Mouse (Mus musculus): ENCODE measurements around the gene Trmt61a.

Gene Trmt61a

DNA sequence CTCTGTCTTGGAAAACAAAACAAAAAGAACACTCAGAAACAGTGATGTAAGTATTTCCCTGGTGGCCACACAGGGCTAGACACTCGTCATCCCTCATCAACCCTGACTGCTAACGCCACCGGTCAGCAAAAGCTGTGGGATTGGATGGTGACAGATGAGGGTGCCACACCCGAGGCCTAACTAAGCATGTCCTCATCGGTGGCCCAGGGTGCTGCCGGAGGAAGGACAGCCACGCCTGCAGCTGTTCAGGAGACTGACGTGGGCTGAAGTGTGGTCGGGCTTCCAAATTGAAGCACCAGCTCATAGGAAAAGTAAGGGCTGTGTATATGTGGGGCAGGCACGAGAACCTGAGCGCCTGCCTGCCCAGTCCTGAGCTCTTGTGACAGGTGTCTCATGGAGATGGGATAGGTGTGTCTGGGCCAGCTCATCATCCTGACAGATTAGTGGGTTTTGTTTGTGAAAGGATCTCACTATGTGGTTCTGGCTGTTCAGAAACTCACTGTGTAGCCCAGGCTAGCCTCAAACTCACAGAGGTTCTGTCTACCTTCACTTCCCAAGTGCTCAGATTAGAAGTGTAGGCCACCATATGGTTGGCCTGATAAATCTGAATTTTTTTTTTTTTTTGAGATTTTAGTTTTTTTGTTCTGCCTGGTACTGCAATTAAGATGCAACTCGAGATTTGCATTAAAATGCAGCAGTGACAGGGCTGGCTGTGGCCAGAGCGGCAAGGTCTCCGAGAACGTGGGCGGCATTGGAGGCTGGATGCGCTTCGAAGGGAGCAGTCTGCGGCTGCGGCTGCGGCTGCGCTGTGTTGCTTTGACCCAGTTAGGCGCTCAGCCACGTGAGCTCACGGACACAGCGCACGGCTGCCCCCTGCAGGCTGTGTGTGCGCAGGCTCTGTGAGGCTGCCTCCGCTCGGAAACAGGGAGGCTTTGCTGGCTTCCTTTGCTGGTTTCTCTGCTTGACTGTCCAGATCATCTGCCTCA lies 54.2 kb downstream of the Trmt61a start:
- peak; percentile 87 to 93 for DNase-seq (ENCODE audit: low spot score in 2 of 2)

DNA sequence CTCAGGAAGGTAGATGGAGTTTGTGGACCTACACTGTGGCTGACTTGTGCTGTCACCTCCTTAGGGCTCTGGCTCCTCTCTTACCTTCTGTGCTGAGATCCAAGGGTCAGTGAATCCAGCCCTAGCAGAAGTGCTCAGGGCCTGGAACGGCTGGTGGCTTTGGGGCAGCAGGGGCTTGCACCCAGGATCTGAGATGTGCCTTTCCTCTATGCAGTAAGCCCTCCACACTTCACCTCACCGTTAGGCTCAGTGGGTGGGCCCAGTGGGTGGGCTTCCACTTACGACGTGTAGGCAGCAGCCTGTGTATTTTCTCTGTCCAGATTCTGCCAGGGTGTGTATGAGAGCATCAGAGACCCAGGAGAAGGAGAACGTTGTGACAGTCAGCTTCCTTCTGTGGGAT lies 55.0 kb downstream of the Trmt61a start:
- no peak for DNase-seq (ENCODE audit: low spot score in 2 of 2)
